21 mouse cellular contexts compared by ENCODE assay signal in the genomic region with DNA sequence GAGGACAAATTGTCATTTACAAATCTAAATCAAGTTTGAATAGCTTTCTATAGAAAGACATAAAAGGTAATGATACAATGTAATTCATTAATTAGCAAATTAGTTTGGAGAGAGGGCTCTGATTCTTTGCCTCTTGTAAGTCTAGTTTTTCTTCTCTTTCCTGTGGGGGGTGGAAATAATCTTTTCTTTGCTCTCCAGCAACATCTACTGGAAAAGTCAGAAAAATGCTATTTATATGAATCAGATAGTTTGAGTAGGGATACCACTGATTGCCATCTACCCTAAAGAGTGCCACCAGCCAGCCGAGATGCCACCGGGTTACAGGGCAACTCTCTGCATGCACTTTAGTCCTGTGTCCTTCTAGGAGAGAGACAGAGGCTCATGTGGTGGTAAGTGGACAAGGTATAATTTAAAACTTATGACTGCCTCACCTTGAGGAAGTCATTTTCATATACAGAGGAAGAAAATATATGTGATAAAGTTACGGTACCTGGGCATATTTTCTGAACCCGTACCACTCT.
A peak's percentile ranks its signal among the peaks of the same experiment; 100 is the strongest.
DNase-seq lines count a peak whose midpoint lies in the region; ATAC-seq and TF ChIP-seq lines count a peak whose summit lies in the region.
"Had no signal": no experiment of that assay in that cellular context is flagged by ENCODE, and none has a peak within 500 bp of the region (broad histone marks: within the 10 kb centered on the region; RNA-seq: fewer than 3 reads in every experiment).

No protein-coding gene starts in this region.

- WGBS in hindbrain, embryonic 10.5 days: 90% methylated on average over 4 of the region's 4 CpGs
- 88% methylated on average over 4 of the region's 4 CpGs for WGBS in midbrain, embryonic 11.5 days
- WGBS in neural tube, embryonic 15.5 days: 86% methylated on average over 4 of the region's 4 CpGs

- H3K27me3 ChIP-seq in hindbrain, embryonic 10.5 days (ENCODE audit: insufficient read depth, poor library complexity, severe bottlenecking): no peaks in the 10 kb centered on the region
- H3K27me3 ChIP-seq in midbrain, embryonic 11.5 days (ENCODE audit: control insufficient read depth, insufficient read depth, low read length): no peaks in the 10 kb centered on the region
- H3K27me3 ChIP-seq in neural tube, embryonic 15.5 days (replicated peaks): no peaks in the 10 kb centered on the region
- H3K27me3 ChIP-seq: heart, embryonic 12.5 days had no signal

- DNase-seq in left cerebral cortex, adult 2 months (ENCODE audit: extremely low spot score in 1 of 2, low spot score in 2 of 2): no peak
- DNase-seq in left cerebral cortex, postnatal 25 days (ENCODE audit: low spot score in 2 of 2): no peak
- DNase-seq in hindbrain, embryonic 10.5 days (ENCODE audit: low spot score): no peak
- peak; percentile 75 for DNase-seq in midbrain, embryonic 11.5 days (ENCODE audit: low spot score, missing footprints)
- no peak for DNase-seq in MN1 (ENCODE audit: low spot score)
- no peak for DNase-seq in heart, adult 8-10 months (ENCODE audit: low spot score)
- DNase-seq: adrenal gland, postnatal 10 days; gastrocnemius, adult 2 months; heart, postnatal 4 days; kidney, adult 18-20 months; kidney, postnatal 36 days; layer of hippocampus, postnatal 36 days; lung, postnatal 14 days; right cerebral cortex, adult 18-20 months; thymus, postnatal 14 days had no signal

- TF ChIP-seq CTCF in left cerebral cortex, adult 2 months (IDR thresholded peaks at IDR 0.05): peak; percentile 29

- H3K4me2 ChIP-seq in midbrain, embryonic 11.5 days: peak overlapping the region; percentile 44; the same call in 1 of the 2 replicates
- peak overlapping the region; percentile 60 for H3K4me2 ChIP-seq in neural tube, embryonic 15.5 days
- H3K4me2 ChIP-seq: limb, embryonic 12.5 days had no signal

- H3K4me3 ChIP-seq in left cerebral cortex, adult 2 months: peak overlapping the region; percentile 55
- peak overlapping the region; percentile 58; the same call in 1 of the 2 replicates for H3K4me3 ChIP-seq in hindbrain, embryonic 10.5 days
- 0 out of 2 replicates have a peak overlapping the region, but pooled peaks have one; percentile 48 for H3K4me3 ChIP-seq in midbrain, embryonic 11.5 days (ENCODE audit: low read depth, low read length)
- peak overlapping the region; percentile 50; the same call in 1 of the 2 replicates for H3K4me3 ChIP-seq in neural tube, embryonic 15.5 days (replicated peaks)
- H3K4me3 ChIP-seq: gastrocnemius, adult 2 months; heart, embryonic 12.5 days; limb, embryonic 12.5 days had no signal

- H3K9ac ChIP-seq in midbrain, embryonic 11.5 days (ENCODE audit: low read length): no peak overlapping the region
- no peak overlapping the region for H3K9ac ChIP-seq in neural tube, embryonic 15.5 days (replicated peaks)
- H3K9ac ChIP-seq: heart, embryonic 12.5 days; limb, embryonic 12.5 days; liver, embryonic 14.5 days had no signal

- intact Hi-C loops in left cerebral cortex, adult 2 months (cut with DNase I): loop anchor here (5.0 kb wide), 2 partner anchors 453 to 628 kb away; no protein-coding TSS in a partner anchor
- intact Hi-C loops in left cerebral cortex, postnatal 25 days (cut with DNase I): loop anchor here (5.0 to 10.0 kb wide), 4 partner anchors 220 to 630 kb away; a partner anchor contains a TSS

- peaks cover 51% of the 10 kb centered on the region for H3K4me1 ChIP-seq in hindbrain, embryonic 10.5 days (replicated peaks)
- H3K4me1 ChIP-seq in midbrain, embryonic 11.5 days (ENCODE audit: control insufficient read depth, insufficient read depth, low read length): peaks cover 22% of the 10 kb centered on the region
- peaks cover 29% of the 10 kb centered on the region for H3K4me1 ChIP-seq in neural tube, embryonic 15.5 days
- H3K4me1 ChIP-seq: heart, embryonic 12.5 days; limb, embryonic 12.5 days had no signal

- peak overlapping the region; percentile 95; the same call in 1 of the 2 replicates for H3K27ac ChIP-seq in left cerebral cortex, adult 2 months
- H3K27ac ChIP-seq in hindbrain, embryonic 10.5 days: no peak overlapping the region
- H3K27ac ChIP-seq in midbrain, embryonic 11.5 days (ENCODE audit: low read depth, low read length): no peak overlapping the region
- H3K27ac ChIP-seq in neural tube, embryonic 15.5 days (replicated peaks): 0 out of 2 replicates have a peak overlapping the region, but pooled peaks have one; percentile 89
- H3K27ac ChIP-seq: gastrocnemius, adult 2 months; limb, embryonic 12.5 days; liver, embryonic 14.5 days; stomach, postnatal 0 days had no signal

- H3K9me3 ChIP-seq in hindbrain, embryonic 10.5 days: no peaks in the 10 kb centered on the region
- H3K9me3 ChIP-seq in midbrain, embryonic 11.5 days (ENCODE audit: control insufficient read depth, low read length): no peaks in the 10 kb centered on the region
- no peaks in the 10 kb centered on the region for H3K9me3 ChIP-seq in neural tube, embryonic 15.5 days (replicated peaks)
- H3K9me3 ChIP-seq: heart, embryonic 12.5 days; limb, embryonic 12.5 days had no signal

- H3K36me3 ChIP-seq in hindbrain, embryonic 10.5 days: no peaks in the 10 kb centered on the region
- H3K36me3 ChIP-seq in midbrain, embryonic 11.5 days (ENCODE audit: control insufficient read depth, insufficient read depth, low read length): no peaks in the 10 kb centered on the region
- no peaks in the 10 kb centered on the region for H3K36me3 ChIP-seq in neural tube, embryonic 15.5 days
- H3K36me3 ChIP-seq: heart, embryonic 12.5 days; limb, embryonic 12.5 days had no signal

- ATAC-seq in midbrain, embryonic 11.5 days (ENCODE audit: low FRiP score): no peak
- no peak for ATAC-seq in neural tube, embryonic 15.5 days (ENCODE audit: low FRiP score)
- ATAC-seq: CD4-positive, CD25-positive, alpha-beta regulatory T cell, adult 4 months had no signal

Comparison
In these comparisons a context has a peak if more than half of its experiments do, and no peak if none do; other contexts are left out.
1. H3K27ac ChIP-seq: peak in left cerebral cortex, adult 2 months (single experiment) and neural tube, embryonic 15.5 days (single experiment); none in hindbrain, embryonic 10.5 days (single experiment) and midbrain, embryonic 11.5 days (single experiment).
2. Peak in every context shown above with its lines, with median percentiles within 50 percentile points of each other: H3K4me3 ChIP-seq.